Mouse (Mus musculus) kidney, postnatal 0 days (tissue): ENCODE measurements around the gene Frmd6. TPM values are rescaled to one million over a fixed set of nuclear protein-coding genes. Genes with fewer than 3 reads are reported as not detected.

Source experiments
- ATAC-seq: fragments of 200-750 bp; cut with Nextera tagmentation; replicated peaks from 2 replicates; pipeline ENCODE4 v1.8.0; 2017; ENCODE audit warnings: low read depth, moderate number of reproducible peaks, moderate TSS enrichment, moderate library complexity; ENCODE audit not compliant: low FRiP score
- DNase-seq: peaks from one replicate; pipeline ENCODE4 v3.0.0-alpha.2; 2016; ENCODE audit warnings: low spot score
- H3K27ac ChIP-seq: fragments of 300-500 bp; sonication (generic); 2 replicates; pipeline ENCODE4 v1.5.1; 2014; ENCODE audit warnings: mild to moderate bottlenecking
- H3K27me3 ChIP-seq: fragments of 300-500 bp; sonication (generic); 2 replicates; pipeline ENCODE4 v1.6.1; 2014; ENCODE audit warnings: low read length, mixed read lengths; ENCODE audit not compliant: insufficient read depth
- H3K36me3 ChIP-seq: fragments of 300-500 bp; sonication (generic); 2 replicates; pipeline ENCODE4 v1.6.1; 2014; ENCODE audit warnings: low read length, mixed read lengths; ENCODE audit not compliant: insufficient read depth
- H3K4me1 ChIP-seq: fragments of 300-500 bp; sonication (generic); replicated peaks from 2 replicates; pipeline ENCODE4 v1.6.1; 2014; ENCODE audit warnings: antibody characterized with exemption, low read length, mixed read lengths; ENCODE audit not compliant: insufficient read depth
- H3K4me2 ChIP-seq: fragments of 300-500 bp; sonication (generic); 2 replicates; pipeline ENCODE4 v1.6.1; 2014; ENCODE audit warnings: mild to moderate bottlenecking, low read length, moderate library complexity, mixed read lengths
- H3K4me3 ChIP-seq: fragments of 300-500 bp; sonication (generic); replicated peaks from 2 replicates; pipeline ENCODE4 v1.5.1; 2014; ENCODE audit warnings: low read depth, low read length
- H3K9ac ChIP-seq: fragments of 300-500 bp; sonication (generic); 2 replicates; pipeline ENCODE4 v1.6.1; 2014; ENCODE audit warnings: low read depth, low read length
- H3K9me3 ChIP-seq: fragments of 300-500 bp; sonication (generic); replicated peaks from 2 replicates; pipeline ENCODE4 v1.6.1; 2016; ENCODE audit warnings: low read length, inconsistent platforms, mixed read lengths
- CTCF ChIP-seq: IDR thresholded peaks from 2 replicates; pipeline ENCODE4 v1.5.1; 2016; ENCODE audit warnings: antibody characterized with exemption, low read depth, mild to moderate bottlenecking, moderate library complexity
- WGBS: fragments of 180-500 bp; shearing (Covaris S2); extraction: QIAGEN DNeasy Blood & Tissue Kit; methylation state at CpG from one replicate; pipeline ENCODE4 v1.1.7; 2014; 5-methylcytosine and 5-hydroxymethylcytosine counted together
- polyA plus RNA-seq: library from polyadenylated mRNA; unstranded; fragments of >200 nt; fragmentation: Nextera tagmentation; extraction: Ambion mirVana; gene quantifications from 2 replicates; pipeline ENCODE4 v1.2.1, GENCODE M21; 2015

Frmd6 gene
- polyA plus RNA-seq, 1 experiment from 2014 or later, result 14.6 TPM

GRCm38 (mm10) chr12:70835004-70835403 lies 9.7 kb downstream of the Frmd6 start:
- Histone ChIP-seq H3K36me3 (no peaks in the 10 kb centered on the region), H3K4me2 (no peak overlapping the region), H3K27ac (no peak overlapping the region), H3K27me3 (no peaks in the 10 kb centered on the region), H3K9me3 (no peaks in the 10 kb centered on the region), H3K4me3 (no peak overlapping the region), H3K4me1 (no peaks in the 10 kb centered on the region), H3K9ac (no peak overlapping the region)
- no peak for ATAC-seq
- TF ChIP-seq CTCF, result no peak
- WGBS, result 78% methylated on average over 5 of the region's 5 CpGs
- no peak for DNase-seq

GRCm38 (mm10) chr12:70837792-70838321 lies 12.5 kb downstream of the Frmd6 start:
- 64% methylated on average over 12 of the region's 12 CpGs for WGBS
- H3K36me3 ChIP-seq, result no peaks in the 10 kb centered on the region
- no peak for ATAC-seq

GRCm38 (mm10) chr12:70845371-70845770 lies 20.1 kb downstream of the Frmd6 start:
- no peak for DNase-seq
- no peak overlapping the region for H3K27ac ChIP-seq
- H3K4me1 ChIP-seq, result 0 out of 2 replicates have a peak, but pooled peaks cover 4% of the 10 kb centered on the region
- no peak overlapping the region for H3K4me2 ChIP-seq
- H3K9ac ChIP-seq, result no peak overlapping the region
- no peak for ATAC-seq
- TF ChIP-seq CTCF, result no peak
- no peaks in the 10 kb centered on the region for H3K27me3 ChIP-seq
- no peak overlapping the region for H3K4me3 ChIP-seq
- H3K36me3 ChIP-seq, result no peaks in the 10 kb centered on the region
- no peaks in the 10 kb centered on the region for H3K9me3 ChIP-seq
- WGBS, result 72% methylated on average over 2 of the region's 2 CpGs

More at GRCm38 (mm10) chr12:70837792-70838321, 12.5 kb downstream of the Frmd6 start:
- no peak overlapping the region for H3K27ac ChIP-seq
- H3K4me3 ChIP-seq, result no peak overlapping the region
- H3K27me3 ChIP-seq, result no peaks in the 10 kb centered on the region
- DNase-seq, result no peak
- TF ChIP-seq CTCF, result no peak
- no peak overlapping the region for H3K4me2 ChIP-seq
- 0 out of 2 replicates have a peak, but pooled peaks cover under 1% of the 10 kb centered on the region for H3K4me1 ChIP-seq
- H3K9ac ChIP-seq, result no peak overlapping the region
- H3K9me3 ChIP-seq, result no peaks in the 10 kb centered on the region

- no peak overlapping the region for H3K4me2 ChIP-seq
- H3K4me3 ChIP-seq, result no peak overlapping the region
- no peaks in the 10 kb centered on the region for H3K9me3 ChIP-seq
- no peaks in the 10 kb centered on the region for H3K4me1 ChIP-seq
- H3K36me3 ChIP-seq, result no peaks in the 10 kb centered on the region
- no peak for TF ChIP-seq CTCF
- H3K9ac ChIP-seq, result no peak overlapping the region
- no peaks in the 10 kb centered on the region for H3K27me3 ChIP-seq
- no peak for DNase-seq
- no peak for ATAC-seq
- 82% methylated on average over 9 of the region's 9 CpGs for WGBS
- H3K27ac ChIP-seq, result no peak overlapping the region
Observed at GRCm38 (mm10) chr12:70849024-70849423, 23.7 kb downstream of the Frmd6 start.

- ATAC-seq (no peak), DNase-seq (peak; percentile 16)
- H3K27me3 ChIP-seq, result no peaks in the 10 kb centered on the region
- WGBS, result 70% methylated on average over 11 of the region's 11 CpGs
- no peak for TF ChIP-seq CTCF
- H3K9me3 ChIP-seq, result no peaks in the 10 kb centered on the region
- H3K9ac ChIP-seq, result no peak overlapping the region
- H3K4me2 ChIP-seq, result no peak overlapping the region
- H3K4me3 ChIP-seq, result no peak overlapping the region
- H3K4me1 ChIP-seq, result no peaks in the 10 kb centered on the region
- no peaks in the 10 kb centered on the region for H3K36me3 ChIP-seq
- no peak overlapping the region for H3K27ac ChIP-seq
Observed at GRCm38 (mm10) chr12:70849517-70850291, 24.4 kb downstream of the Frmd6 start.

- H3K36me3 ChIP-seq, result no peaks in the 10 kb centered on the region
- DNase-seq (no peak), ATAC-seq (no peak)
- H3K27me3 ChIP-seq, result no peaks in the 10 kb centered on the region
- no peak overlapping the region for H3K9ac ChIP-seq
- H3K9me3 ChIP-seq, result no peaks in the 10 kb centered on the region
- 55% methylated on average over 7 of the region's 7 CpGs for WGBS
- H3K4me1 ChIP-seq, result no peaks in the 10 kb centered on the region
- H3K4me2 ChIP-seq, result no peak overlapping the region
- H3K4me3 ChIP-seq, result no peak overlapping the region
- no peak for TF ChIP-seq CTCF
- H3K27ac ChIP-seq, result no peak overlapping the region
Observed at GRCm38 (mm10) chr12:70851342-70851960, 26.1 kb downstream of the Frmd6 start.
